7 mouse cellular contexts compared by ENCODE assay signal in genomic region chr1:86303063-86303872, GRCm38 (mm10). TPM values are rescaled to one million over a fixed set of nuclear protein-coding genes. Genes with fewer than 3 reads are reported as not detected.
A peak's percentile ranks its signal among the peaks of the same experiment; 100 is the strongest.
DNase-seq lines count a peak whose midpoint lies in the region; ATAC-seq and TF ChIP-seq lines count a peak whose summit lies in the region.

No protein-coding gene starts in this region.

- peak overlapping the region; percentile 67 for H3K4me3 ChIP-seq in hindbrain, postnatal 0 days (ENCODE audit: low read length)
- H3K4me3 ChIP-seq in small intestine, adult 2 months (ENCODE audit: low read depth, low read length): peak overlapping the region; percentile 93

- H3K9ac ChIP-seq in hindbrain, postnatal 0 days (replicated peaks; ENCODE audit: low read length): peak overlapping the region; percentile 72

- H3K4me2 ChIP-seq in hindbrain, postnatal 0 days (ENCODE audit: low read depth, low read length): peak overlapping the region; percentile 95

- ATAC-seq in hindbrain, postnatal 0 days: peak; percentile 85
- peak; percentile 67 for ATAC-seq in megakaryocyte progenitor cell, adult 5-6 weeks (replicated peaks; ENCODE audit: poor library complexity)

- H3K9me3 ChIP-seq in hindbrain, postnatal 0 days (ENCODE audit: low read length): no peaks in the 10 kb centered on the region

- intact Hi-C loops in left cerebral cortex, postnatal 36 days (cut with DNase I): no loop called here

- no peaks in the 10 kb centered on the region for H3K27me3 ChIP-seq in hindbrain, postnatal 0 days (ENCODE audit: insufficient read depth, low read length)
- peaks cover 7% of the 10 kb centered on the region; the same call in 1 of the 2 replicates for H3K27me3 ChIP-seq in small intestine, adult 2 months (ENCODE audit: control insufficient read depth, insufficient read depth, low read length)

- no peaks in the 10 kb centered on the region for H3K4me1 ChIP-seq in hindbrain, postnatal 0 days (ENCODE audit: insufficient read depth, low read length)
- peaks cover 32% of the 10 kb centered on the region for H3K4me1 ChIP-seq in small intestine, adult 2 months (ENCODE audit: control insufficient read depth, insufficient read depth, insufficient read length, low read length)

- no peaks in the 10 kb centered on the region for H3K36me3 ChIP-seq in hindbrain, postnatal 0 days (ENCODE audit: insufficient read depth, low read length)
- H3K36me3 ChIP-seq in small intestine, adult 2 months (ENCODE audit: control insufficient read depth, insufficient read depth, low read length): 0 out of 2 replicates have a peak, but pooled peaks cover 7% of the 10 kb centered on the region

- H3K27ac ChIP-seq in hindbrain, postnatal 0 days: peak overlapping the region; percentile 50; the same call in 1 of the 2 replicates
- H3K27ac ChIP-seq in small intestine, adult 2 months (ENCODE audit: insufficient read depth, low read depth, low read length): peak overlapping the region; percentile 21; the same call in 1 of the 2 replicates

- TF ChIP-seq CTCF in hindbrain, postnatal 0 days (IDR thresholded peaks at IDR 0.05; ENCODE audit: low read depth): peak; percentile 39
- TF ChIP-seq CTCF in small intestine, adult 2 months (IDR thresholded peaks at IDR 0.05; ENCODE audit: extremely low read depth, insufficient read length, insufficient replicate concordance, low read depth, low read length): no peak

- under 1% methylated on average over 63 of the region's 65 CpGs for WGBS in hindbrain, postnatal 0 days
- WGBS in small intestine, adult 2 months: under 1% methylated on average over 65 of the region's 65 CpGs

- peak; percentile 71 for DNase-seq in WW6 (ENCODE audit: low read depth, low spot score)
- peak; percentile 14 to 30 for DNase-seq in cerebellum, adult 18-20 months
- DNase-seq in forelimb bud, embryonic 11.5 days (ENCODE audit: low read depth, low spot score): peak; percentile 61
- peak; percentile 73 for DNase-seq in hindbrain, postnatal 0 days (ENCODE audit: low spot score)
- peak; percentile 41 to 57 for DNase-seq in left cerebral cortex, postnatal 36 days (ENCODE audit: low spot score in 2 of 2)

- TF ChIP-seq POLR2A in small intestine, adult 2 months (IDR thresholded peaks at IDR 0.05; ENCODE audit: low read depth, low read length): no peak

RNA-seq across cellular contexts. Expression of gene B3gnt7, which starts 0.6 kb away (rescaled TPM):
- 12.6 and 14.1 TPM in 2 replicates for total RNA-seq in hindbrain, postnatal 0 days (2014; rRNA removed)
- 8.7 and 9.2 TPM in 2 replicates for polyA plus RNA-seq in hindbrain, postnatal 0 days (2015; fragmentation: Nextera tagmentation; extraction: Ambion mirVana)
- 1 to 10 TPM in 1 of 2 experiments, under 1 TPM in 1; 0.84 to 1.3 TPM for total RNA-seq in left cerebral cortex, postnatal 36 days (2021)
- 0.90 and 1.1 TPM in 2 replicates for total RNA-seq in megakaryocyte progenitor cell, adult 5-6 weeks (2015)
- 0.47 and 0.83 TPM in 2 replicates for total RNA-seq in megakaryocyte progenitor cell, adult 5-6 weeks (2017)
- 17.9 and 43.6 TPM in 2 replicates for polyA plus RNA-seq in small intestine, adult 2 months (2012; rRNA removed)

RNA-seq across cellular contexts. Expression of gene Ncl, which starts 55.9 kb away (rescaled TPM):
- 15.1 and 17.2 TPM in 2 replicates for total RNA-seq in hindbrain, postnatal 0 days (2014; rRNA removed)
- 203 and 213 TPM in 2 replicates for polyA plus RNA-seq in hindbrain, postnatal 0 days (2015; fragmentation: Nextera tagmentation; extraction: Ambion mirVana)
- total RNA-seq in left cerebral cortex, postnatal 36 days (2021): 100 to 1,000 TPM; 132 to 142 TPM
- 728 and 799 TPM in 2 replicates for total RNA-seq in megakaryocyte progenitor cell, adult 5-6 weeks (2015)
- 665 and 1,023 TPM in 2 replicates for total RNA-seq in megakaryocyte progenitor cell, adult 5-6 weeks (2017)
- 0.95 and 6.1 TPM in 2 replicates for polyA plus RNA-seq in small intestine, adult 2 months (2012; rRNA removed)

Comparison
In these comparisons a context has a peak if more than half of its experiments do, and no peak if none do; other contexts are left out.
1. Peak in every context shown above with its lines: DNase-seq, ATAC-seq, H3K4me3 ChIP-seq and H3K27ac ChIP-seq.
2. DNase-seq: peak in every context shown above with its lines; median percentile 73 in hindbrain, postnatal 0 days; 71 in WW6; 61 in forelimb bud, embryonic 11.5 days; 49 in left cerebral cortex, postnatal 36 days; 22 in cerebellum, adult 18-20 months.
3. RNA of gene Ncl, which starts 55.9 kb away (total RNA-seq): 665 to 1,023 TPM in megakaryocyte progenitor cell, adult 5-6 weeks; 132 to 142 TPM in left cerebral cortex, postnatal 36 days and 15.1 to 17.2 TPM in hindbrain, postnatal 0 days; every median in the first group is over 4 times any median in the second.